Mouse (Mus musculus) urinary bladder, postnatal 25 days (tissue): ENCODE results near the gene Pitx2.

Source experiments
- DNase-seq: peaks from one replicate; pipeline ENCODE4 v3.0.0; 2022; ENCODE audit warnings: low spot score

Pitx2 gene

DNA sequence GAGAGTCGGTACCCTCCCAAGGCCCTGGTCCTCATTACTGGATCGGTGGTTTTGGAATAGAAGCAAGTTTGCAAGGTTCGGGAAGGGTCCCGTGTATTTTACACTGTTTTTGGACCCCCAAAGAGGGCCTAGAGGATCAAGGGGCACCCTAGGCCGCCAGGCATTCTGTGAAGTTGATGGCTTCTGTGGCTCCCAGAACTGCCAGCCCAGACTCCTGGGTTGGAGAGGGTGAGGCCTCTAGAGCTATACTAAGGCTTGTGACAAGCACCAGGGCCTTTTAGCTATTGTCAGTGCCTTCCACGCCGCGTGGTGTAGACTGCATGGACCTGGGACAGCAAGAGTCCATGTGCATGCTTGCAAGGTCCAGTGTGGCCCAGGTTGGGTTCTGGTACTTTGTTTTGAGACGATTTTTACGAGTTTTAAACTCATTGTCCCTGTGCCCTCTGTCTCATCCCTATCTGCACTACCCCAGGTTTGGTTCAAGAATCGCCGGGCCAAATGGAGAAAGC, 18.2 kb downstream of the Pitx2 start:
- no peak for DNase-seq

DNA sequence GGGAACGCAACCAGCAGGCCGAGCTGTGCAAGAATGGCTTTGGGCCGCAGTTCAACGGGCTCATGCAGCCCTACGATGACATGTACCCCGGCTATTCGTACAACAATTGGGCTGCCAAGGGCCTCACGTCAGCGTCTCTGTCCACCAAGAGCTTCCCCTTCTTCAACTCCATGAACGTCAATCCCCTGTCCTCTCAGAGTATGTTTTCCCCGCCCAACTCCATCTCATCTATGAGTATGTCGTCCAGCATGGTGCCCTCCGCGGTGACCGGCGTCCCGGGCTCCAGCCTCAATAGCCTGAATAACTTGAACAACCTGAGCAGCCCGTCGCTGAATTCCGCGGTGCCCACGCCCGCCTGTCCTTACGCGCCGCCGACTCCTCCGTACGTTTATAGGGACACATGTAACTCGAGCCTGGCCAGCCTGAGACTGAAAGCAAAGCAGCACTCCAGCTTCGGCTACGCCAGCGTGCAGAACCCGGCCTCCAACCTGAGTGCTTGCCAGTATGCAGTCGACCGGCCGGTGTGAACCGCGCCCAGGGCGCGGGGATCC, 18.8 kb downstream of the Pitx2 start:
- DNase-seq: no peak

DNA sequence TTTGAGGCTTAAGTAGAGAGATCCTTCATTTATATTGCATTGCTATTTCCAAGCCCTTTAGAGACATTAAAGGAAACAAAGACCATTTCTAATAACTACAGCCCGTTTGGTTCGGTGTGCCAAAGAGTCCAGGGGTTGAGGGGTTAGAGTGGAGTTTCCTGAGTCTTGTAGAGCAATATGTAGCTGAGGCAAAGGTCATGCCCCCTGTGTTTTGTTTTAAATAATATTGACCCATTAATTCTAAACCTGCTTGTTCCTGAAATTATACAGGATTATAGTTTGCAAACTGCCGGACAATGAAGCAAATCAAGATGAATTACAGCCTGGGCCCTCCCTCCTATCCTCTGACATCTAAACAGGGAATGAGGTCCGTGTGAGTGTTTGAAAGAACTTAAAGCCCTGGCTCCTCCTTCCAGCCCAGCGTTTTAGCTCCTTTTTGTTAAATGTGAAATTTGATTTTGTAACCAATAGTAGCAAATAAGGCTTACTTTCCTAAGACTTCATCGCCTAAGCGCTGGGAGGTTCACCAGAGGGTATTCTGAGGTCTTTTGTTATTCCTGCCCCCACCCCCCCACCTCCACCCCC, 20.5 kb downstream of the Pitx2 start:
- no peak for DNase-seq

DNA sequence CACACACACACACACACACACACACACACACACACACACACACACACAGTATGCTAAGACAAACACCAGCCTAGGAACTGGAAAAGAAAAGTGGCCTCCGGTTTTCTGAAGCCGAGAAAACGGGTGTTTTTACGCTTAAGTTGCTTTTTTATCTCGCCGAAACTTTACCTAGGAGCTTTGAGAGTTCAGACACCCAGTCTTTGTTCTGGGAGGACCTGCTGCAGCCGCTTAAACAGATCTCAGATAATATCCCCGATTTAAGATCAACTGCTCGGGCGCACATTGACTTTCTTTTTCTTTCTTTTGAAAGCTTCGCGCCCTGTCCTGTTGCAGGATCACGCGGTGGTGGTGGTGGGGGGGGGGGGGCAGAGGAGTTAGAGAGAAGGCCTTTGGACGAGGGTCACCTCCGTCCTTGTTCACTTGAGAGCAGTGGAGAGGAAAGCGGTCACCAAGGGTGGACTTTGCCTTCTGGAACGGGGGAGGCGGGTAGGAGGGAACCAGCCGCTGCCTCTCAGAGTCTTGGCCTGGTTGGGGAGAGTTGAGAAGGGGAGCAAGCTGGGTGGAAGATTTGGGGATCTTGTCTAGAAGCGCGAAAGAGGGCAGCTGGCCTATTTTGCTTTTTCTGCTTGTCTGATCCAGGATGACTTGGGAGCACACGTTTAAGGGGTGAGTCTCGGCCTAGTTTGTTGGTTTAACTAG, 21.2 kb downstream of the Pitx2 start:
- no peak for DNase-seq

DNA sequence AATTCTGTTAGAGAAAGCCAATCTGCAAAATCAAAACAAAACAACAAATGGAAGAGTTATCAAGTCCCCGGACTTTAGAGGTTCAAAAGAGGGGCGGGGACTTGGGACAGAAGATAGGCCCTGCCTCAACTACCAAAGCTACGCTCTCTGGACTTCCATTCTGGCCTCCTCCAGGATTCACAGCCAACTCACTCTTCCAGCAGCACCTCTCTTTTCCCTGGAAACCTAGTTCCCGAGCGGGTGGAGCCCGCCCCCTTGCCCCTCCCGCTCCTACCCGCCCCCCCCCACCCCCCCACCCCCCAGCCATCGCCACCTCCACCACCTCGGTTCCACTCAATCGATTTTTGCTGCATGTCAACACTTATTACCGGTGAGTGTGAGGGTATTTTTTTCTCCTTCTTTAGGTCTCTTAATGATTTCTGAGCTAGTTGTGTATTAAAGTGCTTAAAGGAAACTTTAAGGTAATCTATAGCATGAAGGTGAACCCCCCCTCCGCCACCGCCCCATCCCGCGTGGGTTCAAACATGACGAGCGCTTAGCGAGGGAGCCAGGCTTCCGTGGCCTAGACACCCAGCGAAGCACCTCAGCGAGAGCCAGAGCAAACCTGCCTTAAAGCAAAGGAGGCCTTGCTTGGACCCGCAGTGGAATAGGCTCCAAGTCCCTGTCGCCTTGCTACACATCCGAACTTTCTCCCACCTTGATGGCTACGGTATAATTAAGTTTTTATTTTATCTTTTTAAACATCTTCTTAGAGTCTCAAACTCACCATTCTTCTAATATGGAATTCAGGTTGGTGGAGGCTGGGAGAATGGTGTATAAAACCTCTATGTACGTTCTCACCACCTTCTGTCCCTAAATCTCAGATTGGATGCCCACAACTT, 21.9 kb downstream of the Pitx2 start:
- no peak for DNase-seq

DNA sequence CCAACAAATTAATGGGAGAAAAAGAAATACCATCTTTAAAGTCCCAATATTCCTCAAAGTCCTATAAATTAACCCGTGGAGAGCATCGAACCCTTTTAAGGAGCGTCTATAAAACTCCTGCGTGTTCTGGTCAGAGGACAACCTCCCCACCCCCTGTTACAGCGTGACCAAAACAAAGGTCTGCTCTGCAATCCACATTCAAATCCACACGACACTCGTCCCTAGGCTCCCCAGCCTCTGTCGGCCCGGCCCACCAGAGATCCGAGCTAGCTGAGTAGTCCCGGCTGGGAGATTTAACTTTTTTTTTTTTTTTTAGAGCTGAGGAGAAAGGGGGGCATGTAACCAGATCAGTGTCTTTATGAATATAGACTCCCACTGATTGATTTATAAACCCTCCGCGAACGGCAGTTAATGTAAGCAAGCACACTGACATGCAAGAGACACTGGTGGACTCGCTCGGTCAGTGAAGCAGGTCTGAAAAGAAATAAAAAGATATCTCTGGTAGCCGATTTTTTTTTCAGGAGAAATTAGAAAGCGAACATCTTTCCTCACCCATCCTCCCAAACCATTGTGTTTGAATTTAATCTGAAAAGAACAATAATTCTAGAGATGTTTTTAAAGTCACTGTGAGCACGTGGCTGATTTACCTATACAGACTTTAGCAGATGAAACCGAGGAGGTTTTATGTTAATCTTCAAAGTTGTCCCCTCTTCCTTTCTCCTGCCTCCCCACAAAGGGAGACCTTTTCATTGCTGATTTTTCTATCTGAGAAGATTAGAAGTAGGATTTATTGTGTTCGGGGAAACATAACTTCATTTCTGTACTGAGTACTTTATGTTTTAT, 23.0 kb downstream of the Pitx2 start:
- DNase-seq: no peak

DNA sequence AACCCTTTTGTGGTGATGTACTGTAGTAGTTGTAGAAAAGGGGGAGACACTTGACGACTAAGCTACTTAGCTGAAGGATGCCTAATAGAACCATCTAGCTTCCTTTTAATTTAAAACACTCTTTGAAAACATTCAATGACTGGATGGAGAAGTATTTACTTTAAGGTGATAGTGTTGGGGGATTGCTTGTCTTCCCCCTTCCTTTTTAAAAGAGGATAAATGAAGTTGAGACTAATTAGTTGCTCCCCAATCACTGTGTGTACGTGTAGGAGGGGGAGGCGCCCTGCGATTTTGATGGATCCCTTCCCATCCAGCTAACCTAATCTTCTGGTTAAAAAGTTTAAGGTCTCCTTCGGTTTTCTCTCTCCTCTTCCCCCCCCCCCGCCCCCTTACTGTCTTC, 23.7 kb downstream of the Pitx2 start:
- DNase-seq: no peak

DNA sequence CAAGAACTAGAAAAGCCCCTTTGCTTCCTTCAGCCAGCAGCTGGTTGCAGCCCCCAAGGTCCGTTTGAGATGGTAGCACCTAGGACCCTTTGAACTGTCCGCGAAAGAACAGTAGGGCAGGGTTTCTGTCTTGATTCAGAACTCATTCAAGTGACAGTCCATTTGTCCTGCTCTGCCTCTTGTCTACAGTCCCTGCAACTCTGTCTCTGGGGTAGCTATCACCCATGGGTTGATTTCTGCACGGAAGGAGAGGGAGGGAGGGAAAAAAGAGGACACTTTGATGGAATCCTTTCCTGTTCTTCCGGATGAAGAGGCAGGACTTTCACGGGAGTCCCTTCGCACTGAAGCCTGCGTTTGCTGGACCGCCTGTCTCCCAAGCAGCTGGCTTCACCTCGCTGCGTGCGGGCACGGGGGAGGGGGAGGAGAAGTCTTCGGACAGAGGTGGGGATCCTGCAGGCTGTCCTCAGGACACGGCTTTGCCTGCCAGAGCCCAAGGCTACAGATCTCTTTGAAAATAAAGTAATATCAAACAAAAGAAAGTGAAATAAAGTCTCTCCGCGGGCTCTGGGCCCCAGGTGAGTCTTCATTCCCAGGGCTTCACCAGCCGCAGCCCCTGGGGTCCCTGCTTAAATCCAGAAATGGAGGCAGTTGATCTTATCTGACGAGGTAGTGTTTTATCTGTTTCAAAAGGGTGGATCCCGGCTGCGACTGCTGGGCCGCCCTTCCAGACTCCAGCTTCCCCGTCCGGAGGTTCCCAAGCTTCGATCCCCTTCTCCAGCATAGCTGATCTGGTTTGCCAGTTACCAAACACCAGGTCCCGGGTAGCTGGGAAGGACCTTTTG, 24.5 kb downstream of the Pitx2 start:
- DNase-seq: no peak

DNA sequence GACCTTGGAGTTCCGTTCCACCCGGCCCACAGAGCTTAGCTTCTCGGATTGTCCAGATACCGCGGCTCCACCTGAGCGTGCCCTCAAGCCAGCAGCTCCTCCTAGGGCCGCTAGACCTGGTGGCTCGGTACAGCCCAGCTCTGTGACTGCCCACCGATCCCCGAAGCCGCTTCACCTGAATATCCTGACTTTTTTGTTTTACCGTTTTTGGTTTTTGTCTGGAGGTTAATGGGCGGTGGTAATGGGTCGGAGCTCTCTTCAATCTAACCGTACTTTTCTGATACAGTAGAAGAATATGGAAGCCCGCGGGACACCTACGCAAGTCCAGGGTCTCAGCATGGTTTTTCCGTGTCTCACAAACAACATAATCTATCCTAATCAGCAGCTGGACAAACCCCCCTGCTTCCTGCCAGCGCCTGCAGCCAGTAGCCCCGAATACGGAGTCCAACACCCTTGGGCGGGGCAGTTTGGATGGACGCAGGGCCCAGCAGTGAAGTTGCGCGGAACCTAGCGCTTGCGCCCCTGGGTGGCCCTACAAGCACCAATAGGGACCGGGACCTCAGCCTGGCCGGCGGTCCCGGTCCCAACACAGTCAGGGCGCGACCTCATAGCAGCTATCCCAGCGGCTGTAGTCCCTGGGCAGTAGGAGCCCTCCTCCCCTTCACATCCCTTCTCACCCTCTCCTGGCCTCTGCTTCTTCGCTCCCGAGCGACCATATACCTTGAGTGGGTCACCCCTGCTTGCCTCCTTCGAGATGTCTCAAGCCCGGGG, 25.3 kb downstream of the Pitx2 start:
- no peak for DNase-seq

DNA sequence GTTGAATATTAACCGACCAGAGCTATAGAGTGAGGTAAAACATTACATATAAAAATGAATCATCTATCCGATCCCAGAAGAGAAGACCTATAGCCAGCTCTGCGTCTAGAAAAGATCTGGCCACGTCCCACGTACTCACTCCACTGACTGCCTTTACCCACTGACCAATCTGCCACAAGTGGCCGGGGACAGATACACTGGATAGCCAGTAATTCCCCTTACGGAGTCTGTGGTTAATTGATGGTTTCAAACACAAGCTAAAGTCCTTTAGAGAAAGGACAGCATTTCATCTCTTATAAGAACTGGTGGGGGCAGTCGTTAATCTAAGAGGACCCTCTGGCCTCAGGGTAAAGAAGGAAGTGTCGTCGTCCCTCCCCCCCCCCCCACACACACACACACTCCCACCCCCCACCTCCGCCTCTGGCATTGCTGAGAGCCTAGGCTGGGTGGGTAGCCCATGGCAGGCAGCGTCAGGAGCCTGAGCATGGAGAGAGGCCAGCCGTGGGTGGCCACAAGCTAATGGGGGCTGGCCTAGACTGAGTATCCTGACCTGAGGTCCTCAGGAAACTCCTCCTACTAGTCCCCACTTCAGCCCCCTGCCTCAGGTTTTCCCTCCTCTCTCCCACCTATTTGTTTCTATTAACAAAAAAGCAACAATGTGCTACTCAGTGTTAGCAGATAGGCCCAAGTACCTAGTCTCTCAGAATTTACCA, 26.1 kb downstream of the Pitx2 start:
- DNase-seq: no peak

DNA sequence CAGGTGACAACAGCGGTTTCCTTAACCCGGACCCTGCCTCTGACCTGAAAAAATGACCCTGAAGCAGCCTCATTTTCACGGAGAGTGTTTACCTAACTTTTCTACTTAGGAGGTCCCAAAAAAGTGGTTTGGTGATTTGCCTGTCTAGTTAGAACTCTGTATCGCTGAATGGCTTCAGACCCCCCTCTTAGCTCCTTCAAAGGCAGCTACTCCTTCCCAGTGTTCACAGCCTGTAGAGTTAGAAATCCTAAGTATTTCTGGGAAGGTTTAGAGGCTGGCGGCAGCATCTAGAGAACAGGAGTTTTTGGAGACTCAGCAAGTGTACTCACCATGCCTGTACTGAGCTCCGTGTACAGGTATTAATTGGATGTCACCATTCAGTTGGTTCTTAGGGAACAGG, 27.0 kb downstream of the Pitx2 start:
- no peak for DNase-seq

DNA sequence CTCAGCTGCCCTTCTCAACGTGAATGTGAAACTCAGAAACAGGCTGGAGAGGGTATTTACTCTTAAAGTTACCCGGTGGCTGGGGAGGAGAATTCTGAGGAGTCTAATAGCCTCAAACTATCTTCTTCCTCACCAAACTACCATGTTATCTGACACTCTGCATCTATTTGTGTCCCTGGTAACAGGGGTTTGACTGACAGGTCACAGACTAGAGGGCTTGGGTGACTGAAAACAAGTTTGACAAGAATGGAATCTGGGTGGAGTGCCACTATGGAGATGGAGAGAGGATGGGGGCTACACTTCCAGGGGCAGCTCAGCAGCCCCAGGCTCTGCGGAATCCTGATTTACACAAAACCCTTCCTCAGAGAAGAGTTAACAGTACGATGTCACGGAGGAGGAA, 27.7 kb downstream of the Pitx2 start:
- DNase-seq: no peak

DNA sequence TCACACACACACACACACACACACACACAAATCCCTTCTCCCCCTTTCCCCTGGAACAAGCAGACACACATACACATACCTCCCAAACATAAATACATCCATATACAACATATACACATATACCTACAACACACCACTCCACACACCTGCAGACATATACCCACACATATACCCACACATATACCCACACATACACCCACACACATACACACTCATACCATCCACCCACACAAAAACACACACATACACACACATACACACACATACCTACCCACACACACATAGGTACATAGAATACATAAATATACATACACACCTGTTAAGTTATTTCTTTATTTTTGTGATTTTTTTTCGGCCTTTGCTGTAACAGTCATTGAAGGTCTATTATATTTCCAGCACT, 38.3 kb downstream of the Pitx2 start:
- no peak for DNase-seq

DNA sequence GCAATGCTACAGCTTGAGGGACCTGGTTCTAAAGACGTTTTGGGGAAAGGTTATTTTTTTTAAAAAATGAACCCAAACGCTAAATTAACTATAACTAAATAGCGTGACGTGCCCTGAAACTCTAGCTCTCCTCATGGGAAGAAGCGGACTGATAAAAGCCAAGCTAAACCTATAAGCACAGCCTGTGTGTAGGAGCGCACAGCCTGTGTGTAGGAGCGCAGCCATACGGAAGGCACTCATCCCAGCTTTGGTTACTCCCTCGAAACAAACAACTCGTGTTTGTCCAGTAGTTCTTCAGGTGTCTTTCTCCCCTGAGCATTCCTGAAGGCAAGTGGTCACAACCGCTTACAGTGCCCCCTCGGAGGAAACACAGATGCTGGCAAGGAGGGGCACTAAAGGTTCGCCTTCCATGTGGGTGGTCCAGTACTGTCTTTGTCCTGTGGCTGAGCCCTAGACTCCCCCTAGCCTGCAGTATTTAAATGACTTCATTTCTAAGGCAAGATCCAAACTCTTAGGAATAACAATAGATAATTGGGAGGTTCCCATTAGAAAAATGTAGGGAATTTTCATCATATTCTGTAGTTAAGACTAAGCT, 39.1 kb downstream of the Pitx2 start:
- no peak for DNase-seq

DNA sequence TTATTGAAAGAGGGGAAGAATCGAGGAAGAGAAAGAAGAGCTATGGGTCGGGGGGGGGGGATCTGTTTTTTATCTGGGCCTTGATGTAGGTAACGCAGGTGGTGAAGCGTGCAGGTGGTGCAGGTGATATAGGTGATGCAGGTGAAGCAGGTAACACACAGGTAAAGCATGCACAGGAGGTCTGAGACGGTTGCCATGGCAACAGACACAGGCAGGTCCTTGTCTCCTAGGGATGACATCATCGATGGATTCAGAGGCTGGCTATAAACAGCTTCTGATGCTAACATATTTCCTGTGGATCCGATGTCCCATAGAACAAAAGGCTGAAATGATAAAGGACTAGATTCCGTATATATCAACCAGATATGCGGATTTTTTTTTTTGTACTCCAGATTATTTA, 51.3 kb downstream of the Pitx2 start:
- no peak for DNase-seq

DNA sequence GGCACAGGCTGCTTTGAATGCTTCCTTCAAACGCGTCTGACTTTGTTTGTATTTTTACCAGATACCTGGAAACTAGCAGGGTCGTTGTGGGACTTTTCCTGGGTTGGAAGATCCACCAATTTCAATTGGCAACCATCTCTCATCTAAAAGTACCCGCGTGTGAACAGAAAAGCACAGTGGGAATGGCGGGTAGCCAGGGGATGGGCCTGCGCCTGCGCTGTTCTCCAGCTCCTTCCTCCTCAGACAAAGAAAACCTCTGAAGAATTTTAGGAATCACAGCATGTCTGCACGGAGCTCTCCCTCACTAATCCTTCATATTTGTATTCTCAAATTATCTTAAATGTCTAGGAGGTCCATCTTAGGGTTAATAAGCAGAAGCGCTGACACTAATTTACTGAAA, 54.6 kb downstream of the Pitx2 start:
- peak; percentile 4 for DNase-seq

DNA sequence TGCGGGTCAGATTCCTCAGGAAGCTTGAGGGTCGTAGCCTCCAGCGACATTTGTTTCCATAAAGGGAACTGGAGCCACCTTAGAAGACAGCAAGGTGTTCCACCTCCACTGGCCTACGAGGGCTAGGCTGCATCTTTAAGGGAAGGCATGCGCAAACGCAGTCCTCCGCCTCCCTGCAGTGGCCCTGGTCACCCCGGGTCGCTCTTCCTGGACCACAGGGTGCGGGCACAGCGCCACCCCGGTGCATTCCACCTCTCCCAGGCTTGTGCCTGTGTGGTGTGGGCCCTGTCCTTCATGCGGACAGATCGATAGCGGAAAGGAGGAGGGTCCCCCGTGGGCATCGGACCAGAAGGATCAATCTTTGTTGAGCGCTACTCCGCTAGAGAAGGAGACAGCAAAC, 56.6 kb downstream of the Pitx2 start:
- DNase-seq: no peak

DNA sequence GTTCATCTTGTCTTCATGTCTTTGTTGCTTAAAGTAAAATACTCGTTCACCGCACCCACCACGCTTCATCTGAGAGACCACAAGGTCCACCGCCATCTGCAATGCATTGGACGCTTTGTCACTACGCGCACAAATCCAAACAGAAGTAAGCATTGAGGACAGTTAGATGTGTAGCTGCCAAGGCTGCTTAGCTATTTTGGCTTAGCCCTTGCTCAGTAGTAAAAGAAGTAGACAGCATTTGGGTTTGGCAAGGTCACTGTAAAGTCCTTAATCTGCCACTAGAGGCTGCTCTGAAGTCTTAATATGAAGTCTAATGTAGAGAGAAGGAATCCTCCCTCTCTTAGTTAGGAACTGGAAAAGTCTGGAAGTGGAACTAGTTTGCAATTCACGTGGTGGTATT, 57.1 kb downstream of the Pitx2 start:
- no peak for DNase-seq

DNA sequence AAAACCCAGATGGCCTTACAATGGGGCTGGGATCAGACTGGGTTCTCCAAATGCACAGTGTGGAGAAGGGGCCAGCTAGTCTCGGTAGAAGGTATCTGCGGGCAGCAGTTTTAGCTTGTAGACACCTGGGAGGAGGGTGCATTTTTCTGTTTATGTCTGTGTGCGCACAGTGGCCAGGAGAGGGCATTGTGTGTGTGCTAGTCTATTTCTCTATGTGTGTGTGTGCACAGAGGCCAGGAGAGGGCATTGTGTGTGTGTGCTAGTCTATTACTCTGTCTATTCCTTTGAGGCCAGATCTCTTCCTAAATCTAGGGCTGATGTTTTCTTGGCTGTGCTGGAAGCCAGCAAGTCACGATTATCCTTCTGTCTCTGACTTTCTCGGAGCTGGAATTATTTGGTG, 58.8 kb downstream of the Pitx2 start:
- no peak for DNase-seq
